ENCODE assay signal across 24 mouse cellular contexts in genomic region chr19:33081493-33081892, GRCm38 (mm10).
DNase-seq lines count a peak whose midpoint lies in the region; ATAC-seq and TF ChIP-seq lines count a peak whose summit lies in the region.
"Had no signal": no experiment of that assay in that cellular context is flagged by ENCODE, and none has a peak within 500 bp of the region (broad histone marks: within the 10 kb centered on the region; RNA-seq: fewer than 3 reads in every experiment).

No protein-coding gene starts in this region.

- no peaks in the 10 kb centered on the region for H3K27me3 ChIP-seq in MEL (ENCODE audit: control insufficient read depth in 1 of 2, insufficient read depth in 2 of 2, low read length in 2 of 2)
- H3K27me3 ChIP-seq in forebrain, embryonic 13.5 days = no peaks in the 10 kb centered on the region
- no peaks in the 10 kb centered on the region for H3K27me3 ChIP-seq in liver, embryonic 11.5 days (replicated peaks; ENCODE audit: control insufficient read depth, insufficient read depth, low read length)
- H3K27me3 ChIP-seq: embryonic facial prominence, embryonic 15.5 days; heart, embryonic 15.5 days; midbrain, embryonic 12.5 days; stomach, embryonic 15.5 days had no signal

- H3K9ac ChIP-seq in MEL (ENCODE audit: control insufficient read depth, low read depth, low read length, poor library complexity, severe bottlenecking) = no peak overlapping the region
- H3K9ac ChIP-seq in forebrain, embryonic 13.5 days = no peak overlapping the region
- no peak overlapping the region for H3K9ac ChIP-seq in liver, embryonic 11.5 days (ENCODE audit: low read depth, low read length)
- H3K9ac ChIP-seq: embryonic facial prominence, embryonic 15.5 days; heart, embryonic 15.5 days; liver, embryonic 14.5 days; lung, embryonic 14.5 days; midbrain, embryonic 12.5 days; stomach, embryonic 15.5 days had no signal

- H3K79me2 ChIP-seq in MEL (ENCODE audit: control insufficient read depth, insufficient read depth, low read length, poor library complexity) = no peaks in the 10 kb centered on the region

- no peak overlapping the region for H3K4me2 ChIP-seq in forebrain, embryonic 13.5 days
- no peak overlapping the region for H3K4me2 ChIP-seq in liver, embryonic 11.5 days
- H3K4me2 ChIP-seq: embryonic facial prominence, embryonic 15.5 days; heart, embryonic 15.5 days; lung, embryonic 14.5 days; midbrain, embryonic 12.5 days; stomach, embryonic 15.5 days had no signal

- TF ChIP-seq EP300 in MEL (IDR thresholded peaks at IDR 0.05; ENCODE audit: low read depth in 1 of 2, low read length in 2 of 2) = peak in 1 of 2 experiments; percentile 27; a peak in 1 of 4 replicates

- no peak for TF ChIP-seq CTCF in MEL (IDR thresholded peaks at IDR 0.05 in 2 of 3, conservative IDR thresholded peaks at IDR 0.05 in 1 of 3; ENCODE audit: control insufficient read depth in 1 of 3, insufficient read depth in 1 of 3, low read depth in 2 of 3, low read length in 3 of 3, poor library complexity in 1 of 3, severe bottlenecking in 1 of 3)

- H3K36me3 ChIP-seq in MEL (ENCODE audit: control insufficient read depth in 1 of 2, insufficient read depth in 2 of 2, low read length in 2 of 2) = peaks cover 0 to 17% of the 10 kb centered on the region in 2 experiments; a peak in 2 of 4 replicates
- no peaks in the 10 kb centered on the region for H3K36me3 ChIP-seq in forebrain, embryonic 13.5 days (ENCODE audit: poor library complexity, severe bottlenecking)
- no peaks in the 10 kb centered on the region for H3K36me3 ChIP-seq in liver, embryonic 11.5 days (ENCODE audit: control insufficient read depth, insufficient read depth, low read length)
- H3K36me3 ChIP-seq: embryonic facial prominence, embryonic 15.5 days; heart, embryonic 15.5 days; hindbrain, embryonic 10.5 days; midbrain, embryonic 12.5 days; stomach, embryonic 15.5 days had no signal

- peak overlapping the region in 1 of 2 experiments; percentile 29; a peak in 1 of 4 replicates for H3K4me3 ChIP-seq in MEL (ENCODE audit: control insufficient read depth in 1 of 2, insufficient read depth in 1 of 2, low read depth in 2 of 2, low read length in 2 of 2)
- no peak overlapping the region for H3K4me3 ChIP-seq in forebrain, embryonic 13.5 days
- H3K4me3 ChIP-seq in liver, embryonic 11.5 days (ENCODE audit: low read depth, low read length) = no peak overlapping the region
- H3K4me3 ChIP-seq: embryonic facial prominence, embryonic 15.5 days; heart, embryonic 15.5 days; hindbrain, embryonic 10.5 days; left cerebral cortex, adult 2 months; midbrain, embryonic 12.5 days; stomach, embryonic 15.5 days had no signal

- H3K27ac ChIP-seq in MEL (ENCODE audit: control insufficient read depth, low read depth, low read length) = no peak overlapping the region
- H3K27ac ChIP-seq in forebrain, embryonic 13.5 days = no peak overlapping the region
- H3K27ac ChIP-seq in liver, embryonic 11.5 days (ENCODE audit: low read depth, low read length) = no peak overlapping the region
- H3K27ac ChIP-seq: embryonic facial prominence, embryonic 15.5 days; heart, embryonic 15.5 days; hindbrain, embryonic 10.5 days; left cerebral cortex, adult 2 months; liver, embryonic 14.5 days; midbrain, embryonic 12.5 days; stomach, embryonic 15.5 days had no signal

- H3K9me3 ChIP-seq in MEL (replicated peaks; ENCODE audit: insufficient read depth, low read length) = no peaks in the 10 kb centered on the region; the same call in 1 of the 2 replicates
- H3K9me3 ChIP-seq in forebrain, embryonic 13.5 days (replicated peaks) = no peaks in the 10 kb centered on the region
- H3K9me3 ChIP-seq in liver, embryonic 11.5 days (ENCODE audit: control insufficient read depth, low read length) = no peaks in the 10 kb centered on the region
- H3K9me3 ChIP-seq: embryonic facial prominence, embryonic 15.5 days; heart, embryonic 15.5 days; hindbrain, embryonic 10.5 days; midbrain, embryonic 12.5 days; stomach, embryonic 15.5 days had no signal

- TF ChIP-seq RAD21 in MEL (IDR thresholded peaks at IDR 0.05; ENCODE audit: low read depth, low read length) = no peak

- DNase-seq in thymus, postnatal 0 days (ENCODE audit: low spot score) = peak; percentile 61
- no peak for DNase-seq in thymus, postnatal 36 days
- peak; percentile 72 for DNase-seq in CD4-positive helper T cell, adult 2 months (ENCODE audit: low read depth, low spot score)
- DNase-seq in MEL (ENCODE audit: low read depth, low spot score) = no peak
- no peak for DNase-seq in right cerebral cortex, postnatal 25 days
- no peak for DNase-seq in liver, embryonic 11.5 days (ENCODE audit: low spot score)
- DNase-seq: adrenal gland, postnatal 25 days; cerebellum, adult 8-10 months; gastrocnemius, postnatal 25 days; kidney, postnatal 4 days; lung, embryonic 14.5 days; right cerebral cortex, postnatal 14 days had no signal

- peaks cover 9 to 22% of the 10 kb centered on the region in 2 experiments for H3K4me1 ChIP-seq in MEL (ENCODE audit: control insufficient read depth in 1 of 2, insufficient read depth in 2 of 2, low read length in 2 of 2)
- no peaks in the 10 kb centered on the region for H3K4me1 ChIP-seq in forebrain, embryonic 13.5 days
- H3K4me1 ChIP-seq in liver, embryonic 11.5 days (replicated peaks; ENCODE audit: control insufficient read depth, insufficient read depth, low read length) = no peaks in the 10 kb centered on the region; the same call in none of the 2 replicates
- H3K4me1 ChIP-seq: embryonic facial prominence, embryonic 15.5 days; heart, embryonic 15.5 days; hindbrain, embryonic 10.5 days; midbrain, embryonic 12.5 days; stomach, embryonic 15.5 days had no signal

- no peak for TF ChIP-seq POLR2A in MEL (IDR thresholded peaks at IDR 0.05; ENCODE audit: control insufficient read depth in 1 of 2, insufficient read depth in 1 of 2, low read depth in 1 of 2, low read length in 2 of 2, poor library complexity in 1 of 2)

- 94% methylated on average over 3 of the region's 3 CpGs for WGBS in forebrain, embryonic 13.5 days
- WGBS in liver, embryonic 11.5 days = 70% methylated on average over 3 of the region's 3 CpGs

- peak; percentile 55; the same call in 1 of the 2 replicates for ATAC-seq in neutrophil, adult 5-6 weeks (ENCODE audit: extremely low read depth, insufficient number of reproducible peaks, low FRiP score, poor library complexity, severe bottlenecking)
- no peak for ATAC-seq in forebrain, embryonic 13.5 days
- no peak for ATAC-seq in liver, embryonic 11.5 days (replicated peaks; ENCODE audit: low FRiP score)
- ATAC-seq: forebrain, embryonic 16.5 days; hindbrain, embryonic 16.5 days; intestine, postnatal 0 days had no signal

TF ChIP-seq in MEL, 35 proteins besides CTCF, POLR2A, EP300 and RAD21:
- TF ChIP-seq KAT2A (conservative IDR thresholded peaks at IDR 0.05; ENCODE audit: low read depth, low read length) (no peak), CHD2 (IDR thresholded peaks at IDR 0.05; ENCODE audit: low read length) (no peak), USF2 (IDR thresholded peaks at IDR 0.05; ENCODE audit: borderline replicate concordance in 1 of 2, insufficient read depth in 1 of 2, low read depth in 1 of 2, low read length in 2 of 2) (no peak), MXI1 (IDR thresholded peaks at IDR 0.05; ENCODE audit: low read depth, low read length) (no peak), GATA1 (IDR thresholded peaks at IDR 0.05; ENCODE audit: low read depth, low read length) (peak; percentile 43), POLR2AphosphoS2 (IDR thresholded peaks at IDR 0.05; ENCODE audit: low read length) (no peak), MYC (IDR thresholded peaks at IDR 0.05; ENCODE audit: low read depth, low read length) (no peak), MEF2A (IDR thresholded peaks at IDR 0.05; ENCODE audit: extremely low read depth, insufficient replicate concordance, low read depth, low read length, poor library complexity, severe bottlenecking) (0 out of 2 replicates have a peak, but pooled peaks have one; percentile 12), TBP (IDR thresholded peaks at IDR 0.05; ENCODE audit: low read depth, low read length) (no peak), MAX (IDR thresholded peaks at IDR 0.05; ENCODE audit: low read length) (no peak)

Comparison
In these comparisons a context has a peak if more than half of its experiments do, and no peak if none do; other contexts are left out.
1. DNase-seq: peak in thymus, postnatal 0 days (single experiment) and CD4-positive helper T cell, adult 2 months (single experiment); none in thymus, postnatal 36 days (0 of 2), MEL (single experiment), right cerebral cortex, postnatal 25 days (single experiment) and liver, embryonic 11.5 days (single experiment).